Comparison of ENCODE assay signal across 8 mouse cellular contexts in the genomic region with DNA sequence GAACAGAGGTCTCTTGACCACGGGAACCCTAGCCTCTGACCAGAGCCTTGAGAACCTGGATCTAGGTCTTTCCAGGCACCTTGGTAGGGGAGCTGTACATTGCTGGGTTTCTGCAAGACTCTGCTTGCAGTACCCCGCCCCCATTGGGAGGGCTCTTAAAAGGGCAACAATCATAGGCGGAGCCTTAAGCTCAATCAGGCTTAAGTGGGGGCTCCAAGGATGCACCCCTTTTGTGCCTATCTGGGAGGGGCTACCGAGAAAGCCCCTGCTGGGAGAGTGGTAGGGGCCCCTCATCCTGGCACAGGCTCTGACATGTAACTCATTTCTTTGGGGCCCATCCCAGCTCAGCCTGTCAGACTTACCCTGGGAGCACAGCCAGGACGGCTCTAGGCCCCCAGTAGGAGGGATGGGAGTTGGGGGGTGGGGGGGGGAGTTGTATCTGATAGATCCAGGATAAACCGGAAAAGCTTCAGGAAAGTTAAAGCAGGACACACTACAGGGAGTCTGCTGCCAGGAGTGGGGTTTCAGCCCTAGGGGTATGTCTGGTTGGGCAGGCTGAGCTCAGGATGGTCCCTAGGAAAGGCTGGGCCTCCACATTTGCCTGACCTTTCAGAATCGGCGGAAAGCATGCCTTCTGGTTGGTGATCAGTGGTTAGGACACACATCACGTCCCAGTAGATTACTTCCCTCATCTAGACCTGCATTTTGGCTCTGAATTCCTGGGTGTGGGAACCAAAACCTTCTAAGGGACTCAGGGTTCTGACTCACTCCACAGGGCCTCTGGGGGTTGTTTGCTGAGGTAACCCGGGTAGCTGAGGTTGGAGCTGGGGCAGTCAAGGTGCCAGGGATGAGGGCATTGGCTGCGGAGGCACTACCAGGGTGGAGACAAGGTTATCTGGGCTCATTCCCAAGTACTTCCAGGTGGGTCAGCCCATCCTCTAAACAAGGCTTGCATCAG. TPM values are rescaled to one million over a fixed set of nuclear protein-coding genes. Genes with fewer than 3 reads are reported as not detected.
DNase-seq lines count a peak whose midpoint lies in the region; TF ChIP-seq lines count a peak whose summit lies in the region.

No protein-coding gene starts in this region.

- no peak overlapping the region for H3K4me3 ChIP-seq in kidney, adult 2 months (ENCODE audit: insufficient read depth, low read depth, low read length)

- 22% methylated on average over 11 of the region's 11 CpGs for WGBS in kidney, adult 2 months

- H3K4me1 ChIP-seq in kidney, adult 2 months (ENCODE audit: control insufficient read depth, insufficient read depth, low read length), result peaks cover 5% of the 10 kb centered on the region; the same call in 1 of the 2 replicates

- H3K36me3 ChIP-seq in kidney, adult 2 months (ENCODE audit: control insufficient read depth, insufficient read depth, low read length), result peaks cover 3% of the 10 kb centered on the region; the same call in 1 of the 2 replicates

- H3K27me3 ChIP-seq in kidney, adult 2 months (replicated peaks; ENCODE audit: control insufficient read depth, insufficient read depth, low read length), result no peaks in the 10 kb centered on the region

- no peak for TF ChIP-seq CTCF in kidney, adult 2 months (conservative IDR thresholded peaks at IDR 0.05; ENCODE audit: insufficient read depth, insufficient read length, low read depth, low read length)

- H3K27ac ChIP-seq in kidney, adult 2 months (ENCODE audit: insufficient read depth, low read depth, low read length), result no peak overlapping the region

- DNase-seq in ovary, postnatal 36 days (ENCODE audit: low spot score), result peak; percentile 31
- no peak for DNase-seq in ovary, adult 18-20 months (ENCODE audit: low spot score)
- DNase-seq in cerebellum, adult 9-11 months, result peak; percentile 81
- DNase-seq in heart, adult 8-10 months (ENCODE audit: low spot score), result peak; percentile 26
- peak; percentile 71 for DNase-seq in kidney, adult 2 months
- peak; percentile 47 to 70 for DNase-seq in lung, adult 18-20 months
- DNase-seq in retina, postnatal 1 day, result peak; percentile 78
- no peak for DNase-seq in adipocyte (ENCODE audit: low spot score)

- no peak for TF ChIP-seq POLR2A in kidney, adult 2 months (IDR thresholded peaks at IDR 0.05; ENCODE audit: low read depth, low read length)

RNA-seq across cellular contexts. Expression of gene Celsr2, which starts 8.8 kb away (rescaled TPM):
- 10 to 100 TPM in 2 of 4 experiments, 1 to 10 TPM in 2; 7.4 to 10.9 (median 9.0) TPM for total RNA-seq in heart, adult 8-10 months (2022)
- 60.5 and 67.4 TPM in 2 replicates for polyA plus RNA-seq in kidney, adult 2 months (2012; rRNA removed)

RNA-seq across cellular contexts. Expression of gene Sars, which starts 20.9 kb away (rescaled TPM):
- 10 to 100 TPM; 76.6 to 83.9 (median 80.0) TPM for total RNA-seq in heart, adult 8-10 months (2022)
- 49.2 and 58.8 TPM in 2 replicates for polyA plus RNA-seq in kidney, adult 2 months (2012; rRNA removed)

RNA-seq across cellular contexts. Expression of gene Psrc1, which starts 40.5 kb away (rescaled TPM):
- total RNA-seq in heart, adult 8-10 months (2022), result under 1 TPM in 3 of 4 experiments, not detected in 1; 0.20 to 0.31 (median 0.22) TPM
- polyA plus RNA-seq in kidney, adult 2 months (2012; rRNA removed), result 1.6 and 1.7 TPM in 2 replicates

RNA-seq across cellular contexts. Expression of gene Mybphl, which starts 59.4 kb away (rescaled TPM):
- total RNA-seq in heart, adult 8-10 months (2022), result 10 to 100 TPM; 42.7 to 64.1 (median 55.8) TPM
- polyA plus RNA-seq in kidney, adult 2 months (2012; rRNA removed), result 0.06 TPM in 1 of 2 replicates, not detected in the other

Comparison
In these comparisons a context has a peak if more than half of its experiments do, and no peak if none do; other contexts are left out.
1. DNase-seq: peak in ovary, postnatal 36 days (single experiment), cerebellum, adult 9-11 months (single experiment), heart, adult 8-10 months (single experiment), kidney, adult 2 months (single experiment), lung, adult 18-20 months (2 of 2) and retina, postnatal 1 day (single experiment); none in ovary, adult 18-20 months (single experiment) and adipocyte (single experiment).